Mouse (Mus musculus) C2C12 (cell line): ENCODE data around the gene Casp3.

Experiments used
- CEBPB ChIP-seq: IDR thresholded peaks from one replicate; pipeline ENCODE4 v1.6.1; 2011; ENCODE audit warnings: low read depth, mild to moderate bottlenecking, control low read depth, moderate library complexity
- CTCF ChIP-seq: IDR thresholded peaks from one replicate; pipeline ENCODE4 v1.5.1; 2011; ENCODE audit not compliant: control insufficient read depth, insufficient read depth, insufficient read length
- FOSL1 ChIP-seq: IDR thresholded peaks from one replicate; pipeline ENCODE4 v1.8.0; 2011; ENCODE audit warnings: mild to moderate bottlenecking, low read length; ENCODE audit not compliant: poor library complexity, insufficient read depth, severe bottlenecking
- MAX ChIP-seq: IDR thresholded peaks from one replicate; pipeline ENCODE4 v1.6.1; 2011; ENCODE audit warnings: mild to moderate bottlenecking, control low read depth
- MYOD1 ChIP-seq: IDR thresholded peaks from one replicate; pipeline ENCODE4 v1.6.1; 2011; ENCODE audit warnings: low read depth; ENCODE audit not compliant: control insufficient read depth, insufficient read length
- MYOG ChIP-seq: IDR thresholded peaks from one replicate; pipeline ENCODE4 v1.6.1; 2011; ENCODE audit not compliant: control insufficient read depth, insufficient read length; ENCODE audit errors: extremely low read depth
- USF1 ChIP-seq: IDR thresholded peaks from one replicate; pipeline ENCODE4 v1.6.1; 2011; ENCODE audit warnings: low read depth, mild to moderate bottlenecking, control low read depth, moderate library complexity

DNA sequence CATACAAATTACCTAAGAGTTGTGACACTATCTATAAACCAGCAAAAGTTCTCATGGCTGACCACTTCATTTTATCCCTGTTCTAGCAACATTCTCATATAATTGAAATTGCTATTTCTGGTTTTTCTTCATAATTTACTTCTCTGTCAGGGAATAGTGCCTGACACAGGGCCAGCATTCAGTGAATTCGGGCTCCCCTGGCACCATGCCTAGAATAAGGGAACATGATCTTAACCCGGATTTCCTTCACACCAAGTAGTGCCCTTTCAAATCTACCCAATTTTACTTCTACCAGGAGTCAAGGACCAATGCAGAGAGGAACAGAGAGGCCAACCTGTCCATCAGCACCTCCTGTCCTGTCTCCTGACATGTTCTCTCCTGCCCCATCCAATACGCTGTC lies 31.5 kb upstream of the Casp3 start:
- TF ChIP-seq CTCF (no peak), MYOD1 (no peak), MAX (no peak), FOSL1 (no peak), USF1 (no peak), CEBPB (no peak), MYOG (no peak)
